Mouse (Mus musculus): ENCODE measurements at regions not wholly inside any gene's neighbourhood (a gene's known extent, or its start where the extent isn't known, plus 50 kb on each side); places are given as distances from the start of the nearest gene placed in this dataset.

DNA sequence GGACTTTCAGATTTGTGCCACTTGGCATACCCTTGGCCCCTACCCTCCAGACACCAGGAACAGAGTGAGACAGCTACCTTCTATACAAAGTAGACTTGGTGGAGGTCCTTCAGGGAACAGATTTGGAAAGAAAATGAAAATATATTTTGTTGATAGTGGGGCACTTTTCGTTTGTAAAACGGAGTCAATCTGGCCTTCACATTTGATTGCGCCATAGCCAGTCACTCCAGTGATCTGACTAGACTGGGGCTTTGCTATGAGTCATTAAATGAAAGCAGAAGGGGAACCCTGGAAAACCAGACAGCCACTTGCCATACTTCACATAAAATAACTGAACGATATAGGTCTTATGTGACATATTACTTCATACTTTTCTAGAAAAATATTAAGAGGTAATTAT lies 147.5 kb upstream of the Lmo4 start:
- no peak overlapping the region for H3K9ac ChIP-seq
- no peak overlapping the region for H3K4me2 ChIP-seq (ENCODE audit: low read depth)
- H3K27me3 ChIP-seq (ENCODE audit: insufficient read depth, low read length): no peaks in the 10 kb centered on the region
- H3K4me3 ChIP-seq (ENCODE audit: low read depth, low read length): no peak overlapping the region
- no peaks in the 10 kb centered on the region for H3K4me1 ChIP-seq (ENCODE audit: insufficient read depth)
- no peak for DNase-seq
- H3K9me3 ChIP-seq (ENCODE audit: low read length): no peaks in the 10 kb centered on the region
- no peak for TF ChIP-seq CTCF (IDR thresholded peaks at IDR 0.05; ENCODE audit: low read depth)
- no peaks in the 10 kb centered on the region for H3K36me3 ChIP-seq (ENCODE audit: insufficient read depth)
- 96% methylated on average over 4 of the region's 4 CpGs for WGBS
- no peak for ATAC-seq
- no peak overlapping the region for H3K27ac ChIP-seq (ENCODE audit: low read depth, low read length)

DNA sequence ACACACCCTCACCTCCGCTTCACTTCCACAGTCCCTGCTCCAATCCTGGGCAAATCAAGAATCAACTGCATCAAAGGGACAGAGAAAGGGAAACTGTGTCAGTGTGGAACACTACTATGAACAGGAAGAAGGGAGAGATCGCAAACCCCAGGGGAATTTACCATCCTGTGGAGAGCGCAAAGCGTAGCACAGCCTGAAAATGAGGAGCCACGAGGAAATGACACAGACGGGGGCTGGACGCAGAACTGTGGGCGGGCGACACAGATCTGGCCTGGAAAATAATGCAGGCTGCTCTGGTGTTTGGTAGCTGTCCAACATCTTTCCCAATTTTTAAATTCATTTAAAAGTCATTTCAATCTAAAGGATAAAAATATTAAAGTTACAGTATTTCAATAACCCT lies 143.4 kb upstream of the Lmo4 start:
- Histone ChIP-seq H3K9me3 (ENCODE audit: low read length) (no peaks in the 10 kb centered on the region), H3K4me2 (ENCODE audit: low read depth) (no peak overlapping the region), H3K9ac (no peak overlapping the region), H3K4me3 (ENCODE audit: low read depth, low read length) (no peak overlapping the region), H3K27me3 (ENCODE audit: insufficient read depth, low read length) (no peaks in the 10 kb centered on the region), H3K27ac (ENCODE audit: low read depth, low read length) (no peak overlapping the region), H3K4me1 (ENCODE audit: insufficient read depth) (no peaks in the 10 kb centered on the region), H3K36me3 (ENCODE audit: insufficient read depth) (no peaks in the 10 kb centered on the region)
- no peak for TF ChIP-seq CTCF (IDR thresholded peaks at IDR 0.05; ENCODE audit: low read depth)
- ATAC-seq (no peak), DNase-seq (no peak)
- 78% methylated on average over 9 of the region's 9 CpGs for WGBS

DNA sequence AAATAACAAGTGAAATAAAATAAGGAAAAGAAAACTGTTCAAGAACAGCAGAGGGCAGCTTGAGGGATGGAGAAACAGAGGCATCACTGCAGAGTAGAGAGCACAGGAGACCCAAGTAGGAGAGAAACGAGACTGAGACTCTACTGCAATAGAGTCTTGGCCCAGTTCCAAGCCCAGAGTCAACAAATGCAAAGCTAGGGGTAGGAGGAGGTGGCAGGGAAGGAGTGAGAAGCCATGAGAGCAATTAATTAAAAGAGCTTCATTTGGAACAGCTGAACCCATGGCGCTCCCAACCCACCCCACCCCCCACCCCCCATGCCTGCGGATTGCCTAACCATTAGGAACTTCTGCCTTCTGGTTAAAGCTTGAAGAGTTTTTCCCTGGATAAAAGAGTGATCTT lies 130.2 kb upstream of the Lmo4 start:
- DNase-seq (no peak), ATAC-seq (no peak)
- Histone ChIP-seq H3K9me3 (ENCODE audit: low read length) (no peaks in the 10 kb centered on the region), H3K4me3 (ENCODE audit: low read depth, low read length) (no peak overlapping the region), H3K4me2 (ENCODE audit: low read depth) (no peak overlapping the region), H3K9ac (no peak overlapping the region), H3K36me3 (ENCODE audit: insufficient read depth) (no peaks in the 10 kb centered on the region), H3K27me3 (ENCODE audit: insufficient read depth, low read length) (no peaks in the 10 kb centered on the region), H3K27ac (ENCODE audit: low read depth, low read length) (no peak overlapping the region), H3K4me1 (ENCODE audit: insufficient read depth) (no peaks in the 10 kb centered on the region)
- 25% methylated on average over 3 of the region's 3 CpGs for WGBS
- TF ChIP-seq CTCF (IDR thresholded peaks at IDR 0.05; ENCODE audit: low read depth): no peak

DNA sequence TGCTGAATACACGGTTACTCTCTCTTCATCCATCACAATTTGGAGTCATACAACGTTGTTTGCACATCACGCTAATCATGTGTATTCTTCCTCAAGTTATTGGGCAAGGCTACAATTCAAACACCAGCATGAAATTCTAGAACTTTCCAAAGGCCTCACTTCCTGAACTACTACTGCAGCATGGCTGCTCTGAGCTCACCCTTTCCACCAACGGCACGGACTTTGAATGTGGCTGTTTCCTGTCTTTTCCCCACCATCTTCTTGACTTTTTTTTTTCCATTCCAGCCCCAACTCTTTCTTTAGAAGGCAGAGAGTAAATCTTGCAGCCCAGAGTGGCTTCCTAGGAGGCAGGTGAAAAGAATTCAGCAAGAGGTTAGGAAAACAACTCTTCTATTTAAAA lies 129.2 kb upstream of the Lmo4 start:
- 93% methylated on average over 5 of the region's 5 CpGs for WGBS
- ATAC-seq: no peak
- Histone ChIP-seq H3K9me3 (ENCODE audit: low read length) (no peaks in the 10 kb centered on the region), H3K9ac (no peak overlapping the region), H3K27me3 (ENCODE audit: insufficient read depth, low read length) (no peaks in the 10 kb centered on the region), H3K4me1 (ENCODE audit: insufficient read depth) (0 out of 2 replicates have a peak, but pooled peaks cover 8% of the 10 kb centered on the region), H3K36me3 (ENCODE audit: insufficient read depth) (no peaks in the 10 kb centered on the region), H3K27ac (ENCODE audit: low read depth, low read length) (no peak overlapping the region), H3K4me3 (ENCODE audit: low read depth, low read length) (no peak overlapping the region), H3K4me2 (ENCODE audit: low read depth) (no peak overlapping the region)
- no peak for TF ChIP-seq CTCF (IDR thresholded peaks at IDR 0.05; ENCODE audit: low read depth)
- no peak for DNase-seq

DNA sequence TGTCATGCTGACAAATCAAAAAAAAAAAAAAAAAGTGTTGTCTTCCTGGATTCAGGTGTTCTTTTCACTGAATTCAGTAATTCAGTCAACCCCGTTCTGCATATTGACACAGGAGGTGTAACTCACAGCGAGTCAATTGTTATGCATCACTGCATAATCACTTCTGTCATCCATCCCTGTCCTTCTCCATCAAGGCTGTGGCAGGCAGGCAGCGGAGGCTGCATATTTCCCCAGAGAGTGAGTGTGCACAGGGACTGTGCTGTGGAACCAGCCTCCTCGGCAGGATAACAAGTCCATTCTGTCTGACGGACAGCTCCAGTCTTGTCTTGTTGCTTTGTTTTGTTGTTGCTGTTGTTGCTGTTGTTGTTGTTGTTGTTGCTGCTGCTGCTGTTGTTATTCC lies 127.3 kb upstream of the Lmo4 start:
- H3K27me3 ChIP-seq (ENCODE audit: insufficient read depth, low read length): no peaks in the 10 kb centered on the region
- whole genome bisulfite sequencing: 13% methylated on average over 5 of the region's 5 CpGs
- DNase-seq (peak; percentile 18), ATAC-seq (peak; percentile 59; the same call in 1 of the 2 replicates)
- no peak overlapping the region for H3K4me3 ChIP-seq (ENCODE audit: low read depth, low read length)
- no peak overlapping the region for H3K4me2 ChIP-seq (ENCODE audit: low read depth)
- no peak overlapping the region for H3K9ac ChIP-seq
- TF ChIP-seq CTCF (IDR thresholded peaks at IDR 0.05; ENCODE audit: low read depth): no peak
- no peaks in the 10 kb centered on the region for H3K9me3 ChIP-seq (ENCODE audit: low read length)
- H3K27ac ChIP-seq (ENCODE audit: low read depth, low read length): no peak overlapping the region
- no peaks in the 10 kb centered on the region for H3K36me3 ChIP-seq (ENCODE audit: insufficient read depth)
- 0 out of 2 replicates have a peak, but pooled peaks cover 8% of the 10 kb centered on the region for H3K4me1 ChIP-seq (ENCODE audit: insufficient read depth)

DNA sequence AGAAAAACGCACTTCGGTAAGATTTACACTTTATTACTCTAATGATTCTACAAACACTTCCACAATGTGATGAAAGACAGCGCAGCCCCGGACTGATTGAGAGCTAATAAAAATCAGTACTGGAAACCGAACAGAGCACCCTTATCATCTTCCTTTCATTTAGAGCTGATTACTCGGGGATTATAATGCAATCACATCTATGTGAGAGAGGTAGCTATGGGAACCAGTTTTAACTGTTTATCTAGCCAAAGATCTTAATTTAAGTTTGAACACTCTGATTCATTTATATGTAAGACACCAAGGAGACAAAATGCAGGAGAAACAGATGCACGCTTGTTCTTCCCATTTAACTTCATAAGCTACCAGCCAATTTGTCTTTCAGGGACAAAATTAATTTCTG lies 124.1 kb upstream of the Lmo4 start:
- Histone ChIP-seq H3K4me1 (ENCODE audit: insufficient read depth) (0 out of 2 replicates have a peak, but pooled peaks cover 8% of the 10 kb centered on the region), H3K9me3 (ENCODE audit: low read length) (no peaks in the 10 kb centered on the region), H3K4me3 (ENCODE audit: low read depth, low read length) (no peak overlapping the region), H3K9ac (no peak overlapping the region), H3K36me3 (ENCODE audit: insufficient read depth) (no peaks in the 10 kb centered on the region), H3K27me3 (ENCODE audit: insufficient read depth, low read length) (no peaks in the 10 kb centered on the region), H3K27ac (ENCODE audit: low read depth, low read length) (no peak overlapping the region), H3K4me2 (ENCODE audit: low read depth) (0 out of 2 replicates have a peak overlapping the region, but pooled peaks have one; percentile 0)
- TF ChIP-seq CTCF (IDR thresholded peaks at IDR 0.05; ENCODE audit: low read depth): no peak
- WGBS: 31% methylated on average over 7 of the region's 7 CpGs
- ATAC-seq (peak; percentile 80), DNase-seq (peak; percentile 37)

DNA sequence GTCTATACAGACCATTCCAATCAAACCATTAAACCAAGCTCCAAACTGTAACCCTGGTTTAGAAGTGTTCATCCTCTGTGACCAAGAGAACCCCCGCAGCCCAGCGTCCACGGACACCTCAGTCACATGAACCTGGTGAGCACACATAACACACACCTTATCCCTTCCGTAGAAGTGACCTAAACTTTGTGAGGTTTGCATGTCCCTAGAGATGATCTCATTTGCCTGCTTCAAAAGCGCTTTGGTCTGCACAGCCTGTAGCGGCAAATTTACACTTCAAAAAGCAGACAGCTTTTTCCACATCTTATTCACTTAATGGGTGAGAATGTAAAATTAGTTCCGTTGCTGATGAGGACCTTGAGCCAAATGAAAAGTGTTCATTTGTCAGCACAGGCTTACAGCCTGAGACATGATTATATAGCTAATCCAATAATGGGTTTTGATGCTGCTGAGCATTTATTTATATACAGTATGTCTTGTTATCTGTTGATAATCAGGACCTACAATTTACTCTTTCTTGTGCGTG lies 122.3 kb upstream of the Lmo4 start:
- Histone ChIP-seq H3K9me3 (ENCODE audit: low read length) (no peaks in the 10 kb centered on the region), H3K4me1 (ENCODE audit: insufficient read depth) (0 out of 2 replicates have a peak, but pooled peaks cover 8% of the 10 kb centered on the region), H3K4me2 (ENCODE audit: low read depth) (no peak overlapping the region), H3K9ac (no peak overlapping the region), H3K27ac (ENCODE audit: low read depth, low read length) (no peak overlapping the region), H3K27me3 (ENCODE audit: insufficient read depth, low read length) (no peaks in the 10 kb centered on the region), H3K36me3 (ENCODE audit: insufficient read depth) (no peaks in the 10 kb centered on the region), H3K4me3 (ENCODE audit: low read depth, low read length) (no peak overlapping the region)
- DNase-seq (no peak), ATAC-seq (no peak)
- no peak for TF ChIP-seq CTCF (IDR thresholded peaks at IDR 0.05; ENCODE audit: low read depth)
- WGBS: 67% methylated on average over 8 of the region's 8 CpGs

All from forebrain, postnatal 0 days (tissue).